Mouse (Mus musculus): Measurements from ENCODE around the gene Safb2.

Safb2 gene

DNA sequence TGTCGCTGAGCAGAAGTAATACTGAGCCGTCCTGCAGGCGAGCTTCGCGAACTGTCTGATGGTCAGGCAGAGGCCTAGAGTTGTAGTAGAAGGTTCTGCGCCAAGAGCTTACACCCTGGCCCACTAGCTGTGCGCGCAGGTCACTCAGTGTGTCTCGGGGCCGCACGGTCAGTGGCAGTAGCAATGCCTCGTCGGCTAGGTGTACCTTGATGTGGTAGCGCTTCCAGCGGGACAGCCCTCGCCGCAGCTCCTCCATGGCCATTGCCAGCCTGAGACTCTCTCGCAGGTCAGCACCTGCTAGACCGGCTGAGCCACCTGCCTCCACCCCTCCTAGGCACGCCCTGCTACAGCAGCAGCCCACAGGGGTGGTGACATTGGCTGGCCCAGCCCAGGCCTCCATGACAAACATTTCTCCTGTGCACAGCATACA lies 30.2 kb downstream of the Safb2 start, which contains the start of gene Gm20219:
Gene Gm20219, minus strand, starts transcription at position 266 of the 430 bp plus-strand sequence.
- DNase-seq: peak; percentile 88

- peak; percentile 93 for DNase-seq
Observed at GRCm38 (mm10) chr17:56552781-56553363, 31.5 kb downstream of the Safb2 start.

GRCm38 (mm10) chr17:56551841-56552581 lies 32.4 kb downstream of the Safb2 start:
- peak; percentile 73 for DNase-seq

- peak; percentile 83 for DNase-seq
Observed at GRCm38 (mm10) chr17:56550784-56551475, 33.5 kb downstream of the Safb2 start.

DNA sequence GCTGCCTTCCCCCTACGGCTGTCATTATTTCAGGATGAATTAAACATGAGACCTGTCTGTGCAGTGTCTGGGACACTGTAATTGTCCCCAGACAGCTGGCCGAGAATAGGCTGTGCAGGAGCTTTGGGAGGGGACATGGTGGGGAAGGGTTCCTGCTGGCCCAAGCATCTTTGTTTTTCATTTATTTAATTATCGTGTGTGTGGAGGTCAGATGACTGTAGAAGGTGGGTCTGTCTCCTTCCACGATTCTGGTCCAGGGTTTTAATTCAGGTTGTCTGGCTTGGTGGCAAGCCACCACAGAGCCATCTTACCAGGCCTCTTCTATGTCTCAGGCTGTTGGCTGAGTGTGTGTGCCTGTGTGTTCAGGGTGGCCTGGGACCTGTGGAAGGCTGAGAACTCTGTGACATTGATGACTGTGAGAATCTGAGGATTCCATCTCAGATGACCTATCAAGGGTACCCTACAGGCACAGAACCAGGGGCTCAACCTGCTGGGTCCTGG lies 35.7 kb downstream of the Safb2 start:
- DNase-seq: peak; percentile 77

DNA sequence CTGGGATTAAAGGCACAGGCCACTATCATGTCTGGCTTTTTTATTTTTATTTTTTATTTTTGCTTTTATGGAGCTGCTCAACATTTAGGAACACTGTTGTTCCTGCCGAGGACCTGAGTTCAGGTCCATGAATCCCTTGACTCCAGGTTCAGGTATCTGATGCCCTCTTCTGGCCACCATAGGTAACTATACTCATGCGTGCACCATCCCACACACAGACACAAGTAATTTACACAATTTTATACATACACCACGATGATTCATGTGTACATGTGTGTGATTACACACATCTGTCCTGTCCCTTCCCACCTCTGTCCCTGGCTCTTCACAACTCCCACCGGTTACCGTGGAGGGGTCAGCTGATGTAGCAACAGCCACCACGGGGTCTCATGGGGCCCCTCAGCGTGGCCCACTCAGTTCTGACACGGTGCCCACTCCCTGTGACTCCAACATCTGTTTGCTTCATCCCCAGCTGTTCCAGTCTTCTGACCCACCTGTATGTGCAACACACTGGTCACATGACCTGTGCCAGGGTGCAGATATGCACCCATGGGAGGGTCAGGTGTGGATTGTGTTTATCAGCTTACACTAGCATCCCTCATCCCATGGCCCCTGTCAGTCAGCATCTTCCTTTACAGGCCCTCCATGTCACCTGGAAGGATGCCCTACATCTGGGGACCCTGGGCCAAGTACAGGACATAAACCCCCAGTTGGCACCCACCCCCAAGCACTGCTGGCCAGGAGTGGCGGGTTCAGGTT lies 36.4 kb downstream of the Safb2 start:
- DNase-seq: peak; percentile 84

DNA sequence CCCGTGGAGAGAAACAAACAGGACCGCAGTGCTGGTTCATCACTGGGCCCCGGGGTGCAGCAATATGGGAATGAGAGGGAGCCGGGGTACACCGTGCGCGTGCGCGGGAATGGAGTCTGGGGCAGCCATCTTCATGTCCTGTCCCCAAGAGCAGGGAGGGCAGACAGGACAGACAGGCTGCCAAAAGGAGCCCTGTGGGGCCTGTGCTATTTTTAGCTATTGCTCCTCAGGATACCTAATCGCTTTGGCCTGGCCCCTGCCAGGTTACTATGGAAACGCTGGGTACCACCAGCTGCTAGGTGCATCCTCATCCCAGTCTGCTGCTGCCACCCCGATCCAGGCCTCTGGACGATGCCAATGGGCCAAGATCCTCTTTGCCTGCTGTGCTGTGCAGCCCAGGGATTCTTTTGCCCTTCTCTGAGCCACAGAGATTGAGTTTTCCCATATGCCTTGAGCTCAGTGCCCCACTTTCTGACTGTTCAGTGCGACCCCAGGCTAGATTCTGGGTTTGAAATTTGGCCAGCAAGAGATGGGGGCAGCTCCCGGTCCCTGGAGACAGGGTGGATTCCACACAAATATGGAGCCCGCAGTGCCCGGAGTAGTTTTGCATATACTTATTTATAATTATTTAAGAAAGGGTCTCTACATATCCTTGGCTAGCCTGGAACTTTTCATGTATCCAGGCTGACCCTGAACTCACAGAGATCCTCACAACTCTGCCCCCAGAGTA lies 37.1 kb downstream of the Safb2 start:
- DNase-seq: peak; percentile 93

- peak; percentile 68 for DNase-seq
Observed at GRCm38 (mm10) chr17:56546576-56546975, 37.8 kb downstream of the Safb2 start.

GRCm38 (mm10) chr17:56545945-56546344 lies 38.4 kb downstream of the Safb2 start:
- DNase-seq: peak; percentile 36

GRCm38 (mm10) chr17:56544699-56545387 lies 39.5 kb downstream of the Safb2 start:
- peak; percentile 74 for DNase-seq

DNA sequence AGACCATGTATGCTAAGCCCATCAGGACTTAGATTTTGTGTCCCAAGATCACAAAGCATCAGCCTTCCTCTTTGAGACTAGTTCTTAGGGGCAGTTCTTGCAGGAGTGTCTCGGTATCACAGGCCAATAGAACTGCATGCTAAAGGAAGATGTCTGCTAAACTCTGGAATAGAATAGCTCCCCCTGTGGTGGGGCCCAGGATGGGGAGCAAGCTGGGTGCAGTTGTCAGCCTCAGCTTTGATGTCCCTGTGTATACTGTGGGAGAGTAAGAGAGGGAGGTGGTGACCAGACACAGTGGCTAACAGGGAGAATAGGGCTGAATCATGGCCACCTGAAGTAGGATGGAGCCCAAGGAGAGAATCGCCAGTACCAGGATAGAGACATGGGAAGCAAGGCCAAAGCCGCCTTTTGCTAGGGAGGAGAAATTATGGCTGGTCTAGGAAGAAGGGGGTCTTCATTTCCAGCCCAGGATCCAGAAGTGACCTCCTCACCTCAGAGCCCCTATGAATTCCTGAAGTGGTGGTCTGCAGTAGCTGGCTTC lies 40.6 kb downstream of the Safb2 start:
- peak; percentile 70 for DNase-seq

GRCm38 (mm10) chr17:56542736-56543135 lies 41.6 kb downstream of the Safb2 start:
- DNase-seq: no peak

- no peak for DNase-seq
Observed at GRCm38 (mm10) chr17:56540562-56540975, 43.8 kb downstream of the Safb2 start.

DNA sequence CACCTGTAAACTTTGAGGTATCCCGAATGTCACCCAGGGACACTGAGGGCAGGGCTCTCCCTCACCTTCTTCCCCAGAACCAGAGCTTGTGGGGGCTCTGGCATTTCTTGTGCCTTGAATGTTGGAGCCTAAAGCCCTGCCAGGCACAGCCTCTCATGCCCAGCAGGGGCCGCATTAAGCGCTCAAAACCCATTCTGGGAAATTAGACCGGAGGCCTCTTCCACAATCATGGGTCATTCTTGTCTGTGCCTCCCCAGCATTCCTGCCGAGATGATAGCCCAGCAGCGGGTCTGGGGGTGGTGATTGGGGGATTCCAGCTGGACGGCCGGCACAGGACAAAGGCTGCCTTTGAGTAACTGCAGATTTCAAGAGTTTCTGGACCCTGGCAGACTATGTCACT lies 46.5 kb downstream of the Safb2 start:
- DNase-seq: no peak

DNA sequence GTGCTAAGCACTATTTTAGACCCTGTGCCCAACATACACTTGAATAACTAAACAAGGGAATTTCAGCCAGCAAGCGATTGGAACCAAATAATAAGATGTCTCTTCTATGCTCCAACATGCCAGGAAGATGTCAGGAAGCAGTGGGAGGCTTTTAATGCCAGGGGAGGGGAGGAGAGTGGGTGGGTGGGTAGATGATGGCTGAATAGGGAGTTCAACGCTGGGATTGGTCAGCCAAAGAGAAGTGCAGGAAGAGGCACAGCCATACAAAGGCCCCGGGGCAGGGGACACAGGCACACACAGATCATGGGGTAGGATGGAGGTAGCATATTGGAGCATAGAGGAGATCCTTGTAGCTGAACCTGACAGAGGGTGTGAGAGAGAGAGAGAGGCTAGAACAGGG lies 47.5 kb downstream of the Safb2 start:
- no peak for DNase-seq

- no peak for DNase-seq
Observed at GRCm38 (mm10) chr17:56536192-56536591, 48.2 kb downstream of the Safb2 start.

DNA sequence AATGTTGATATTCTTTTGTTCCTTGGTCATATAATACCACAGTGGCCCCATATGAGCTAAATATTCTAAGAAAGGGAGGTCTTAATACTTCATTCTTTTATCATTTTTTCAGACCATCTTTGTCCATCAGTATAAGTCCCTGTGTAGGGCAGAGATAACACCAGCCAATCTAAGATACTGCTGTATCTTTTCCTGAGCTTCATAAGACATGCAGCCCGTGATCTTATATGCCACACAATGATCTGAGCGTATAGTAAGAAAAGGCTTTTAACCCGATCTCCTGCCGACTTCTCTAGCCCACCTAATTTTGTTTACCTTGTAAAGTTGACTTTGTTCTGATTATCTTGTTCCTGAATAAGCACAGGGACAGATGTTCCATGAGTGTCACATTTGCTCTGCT lies 59.4 kb downstream of the Safb2 start:
- peak; percentile 5 for DNase-seq

- DNase-seq: peak; percentile 46
Observed at GRCm38 (mm10) chr17:56522744-56523143, 61.6 kb downstream of the Safb2 start.

- peak; percentile 85 for DNase-seq
Observed at GRCm38 (mm10) chr17:56515690-56516410, 68.5 kb downstream of the Safb2 start.

DNA sequence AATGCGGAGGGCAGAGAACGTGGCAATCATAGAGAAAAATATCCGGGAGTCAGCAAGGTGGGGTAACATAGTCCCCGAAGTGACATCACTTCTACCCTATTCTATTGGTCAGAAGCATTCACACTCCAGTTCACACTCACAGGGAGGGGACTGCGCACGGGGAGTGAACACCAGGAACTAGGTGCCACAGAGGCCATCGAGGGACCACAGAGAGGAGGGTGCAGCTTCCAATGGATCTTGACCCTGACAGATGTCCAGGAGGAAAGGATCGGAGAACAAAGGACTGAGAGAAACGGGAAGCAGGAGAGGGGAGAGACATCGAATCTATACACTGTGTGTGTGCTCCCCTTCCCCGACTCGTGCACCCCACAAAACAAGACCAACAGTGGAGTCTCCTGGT lies 69.5 kb downstream of the Safb2 start:
- DNase-seq: peak; percentile 72

Measured in heart, adult 11 months (tissue).